Mouse (Mus musculus): Measurements from ENCODE around the gene Kctd18. TPM values are rescaled to one million over a fixed set of nuclear protein-coding genes. Genes with fewer than 3 reads are reported as not detected.

The Kctd18 gene
- polyA plus RNA-seq, 1 experiment from 2014 or later = 27.6 TPM

GRCm38 (mm10) chr1:57941095-57941494 is 77.7 kb downstream of the Kctd18 start:
- ATAC-seq (ENCODE audit: low FRiP score) = peak; percentile 29; the same call in 1 of the 2 replicates
- H3K27ac ChIP-seq = no peak overlapping the region
- no peak overlapping the region for H3K4me2 ChIP-seq (replicated peaks)
- H3K36me3 ChIP-seq = peaks cover 12% of the 10 kb centered on the region
- 67% methylated on average over 7 of the region's 7 CpGs for whole genome bisulfite sequencing
- peaks cover 17% of the 10 kb centered on the region for H3K4me1 ChIP-seq
- no peaks in the 10 kb centered on the region for H3K27me3 ChIP-seq
- no peak overlapping the region for H3K4me3 ChIP-seq
- no peak overlapping the region for H3K9ac ChIP-seq
- H3K9me3 ChIP-seq (replicated peaks) = no peaks in the 10 kb centered on the region

DNA sequence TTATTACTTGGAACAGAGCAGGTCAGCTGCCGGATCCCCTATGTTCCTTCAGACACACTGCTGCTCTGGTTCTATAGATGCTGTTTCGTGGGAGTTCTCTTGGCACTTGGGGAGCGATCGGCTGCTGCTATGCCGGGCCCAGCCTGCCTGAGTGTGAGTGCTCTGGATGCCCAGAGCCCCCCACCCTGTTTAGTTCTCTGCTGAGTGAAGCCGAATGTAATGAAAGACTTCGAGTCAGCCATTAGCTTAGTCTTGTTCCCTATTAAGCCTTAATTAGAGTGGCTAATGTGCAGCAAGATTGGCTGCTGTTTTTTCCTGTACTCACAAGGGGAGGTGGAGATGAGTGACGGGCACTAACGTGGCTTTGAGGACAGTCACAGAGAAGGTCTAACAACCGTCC is 78.1 kb downstream of the Kctd18 start:
- H3K27ac ChIP-seq = no peak overlapping the region
- WGBS = 56% methylated on average over 10 of the region's 10 CpGs
- peaks cover 10% of the 10 kb centered on the region; the same call in 1 of the 2 replicates for H3K36me3 ChIP-seq
- no peak overlapping the region for H3K4me2 ChIP-seq (replicated peaks)
- no peaks in the 10 kb centered on the region for H3K9me3 ChIP-seq (replicated peaks)
- no peak overlapping the region for H3K9ac ChIP-seq
- ATAC-seq (ENCODE audit: low FRiP score) = 0 out of 2 replicates have a peak, but pooled peaks have one; percentile 21
- H3K4me3 ChIP-seq = no peak overlapping the region
- peaks cover 17% of the 10 kb centered on the region for H3K4me1 ChIP-seq
- H3K27me3 ChIP-seq = no peaks in the 10 kb centered on the region

GRCm38 (mm10) chr1:57934287-57934686 is 84.5 kb downstream of the Kctd18 start:
- no peaks in the 10 kb centered on the region for H3K4me1 ChIP-seq
- no peaks in the 10 kb centered on the region for H3K27me3 ChIP-seq
- no peak overlapping the region for H3K4me3 ChIP-seq
- ATAC-seq (ENCODE audit: low FRiP score) = no peak
- no peak overlapping the region for H3K9ac ChIP-seq
- WGBS = 63% methylated on average over 1 of the region's 1 CpGs
- H3K36me3 ChIP-seq = no peaks in the 10 kb centered on the region
- no peak overlapping the region for H3K27ac ChIP-seq
- no peaks in the 10 kb centered on the region for H3K9me3 ChIP-seq (replicated peaks)
- no peak overlapping the region for H3K4me2 ChIP-seq (replicated peaks)

GRCm38 (mm10) chr1:57918567-57918966 is 100.2 kb downstream of the Kctd18 start:
- no peak overlapping the region for H3K27ac ChIP-seq
- H3K36me3 ChIP-seq = peaks cover 3% of the 10 kb centered on the region; the same call in 1 of the 2 replicates
- 89% methylated on average over 4 of the region's 4 CpGs for WGBS
- H3K4me1 ChIP-seq = no peaks in the 10 kb centered on the region
- no peak overlapping the region for H3K4me2 ChIP-seq (replicated peaks)
- no peaks in the 10 kb centered on the region for H3K9me3 ChIP-seq (replicated peaks)
- H3K9ac ChIP-seq = no peak overlapping the region
- no peak overlapping the region for H3K4me3 ChIP-seq
- no peaks in the 10 kb centered on the region for H3K27me3 ChIP-seq
- no peak for ATAC-seq (ENCODE audit: low FRiP score)

GRCm38 (mm10) chr1:57917342-57917741 is 101.4 kb downstream of the Kctd18 start:
- Histone ChIP-seq H3K27ac (no peak overlapping the region), H3K4me3 (no peak overlapping the region), H3K9me3 (replicated peaks) (no peaks in the 10 kb centered on the region), H3K4me1 (no peaks in the 10 kb centered on the region), H3K27me3 (no peaks in the 10 kb centered on the region), H3K36me3 (peaks cover 3% of the 10 kb centered on the region; the same call in 1 of the 2 replicates), H3K4me2 (replicated peaks) (no peak overlapping the region), H3K9ac (no peak overlapping the region)
- 89% methylated on average over 5 of the region's 5 CpGs for WGBS
- no peak for ATAC-seq (ENCODE audit: low FRiP score)

DNA sequence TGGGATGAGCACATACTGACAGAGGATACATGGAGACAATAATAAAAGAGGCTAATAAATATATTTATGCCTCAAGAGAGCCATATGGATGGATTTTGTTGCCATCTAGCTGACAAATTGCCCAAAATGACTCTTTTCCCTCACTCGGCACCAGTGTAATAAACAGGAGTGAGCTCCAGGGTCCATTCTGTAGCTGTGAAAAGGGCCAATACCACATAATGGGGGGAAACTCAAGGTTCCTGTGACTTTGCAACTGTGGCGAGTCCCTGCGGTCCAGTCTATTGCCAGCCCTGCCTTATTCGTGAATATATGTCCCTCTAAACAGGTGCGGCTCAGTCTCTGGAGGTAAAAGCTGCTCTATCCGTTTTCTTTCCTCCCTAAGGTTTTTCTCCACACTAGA is 107.2 kb downstream of the Kctd18 start:
- Histone ChIP-seq H3K4me1 (no peaks in the 10 kb centered on the region), H3K9me3 (replicated peaks) (no peaks in the 10 kb centered on the region), H3K36me3 (0 out of 2 replicates have a peak, but pooled peaks cover 5% of the 10 kb centered on the region), H3K27me3 (no peaks in the 10 kb centered on the region), H3K27ac (no peak overlapping the region), H3K4me2 (replicated peaks) (no peak overlapping the region), H3K4me3 (no peak overlapping the region), H3K9ac (no peak overlapping the region)
- 86% methylated on average over 6 of the region's 6 CpGs for WGBS
- ATAC-seq (ENCODE audit: low FRiP score) = no peak

- H3K27ac ChIP-seq = no peak overlapping the region
- H3K9ac ChIP-seq = no peak overlapping the region
- no peak for ATAC-seq (ENCODE audit: low FRiP score)
- H3K4me3 ChIP-seq = no peak overlapping the region
- H3K9me3 ChIP-seq (replicated peaks) = no peaks in the 10 kb centered on the region
- H3K4me1 ChIP-seq = no peaks in the 10 kb centered on the region
- peaks cover 17% of the 10 kb centered on the region; the same call in 1 of the 2 replicates for H3K36me3 ChIP-seq
- no peaks in the 10 kb centered on the region for H3K27me3 ChIP-seq
- H3K4me2 ChIP-seq (replicated peaks) = no peak overlapping the region
These were observed 112.4 kb downstream of the Kctd18 start for GRCm38 (mm10) chr1:57906312-57906711.

- 80% methylated on average over 3 of the region's 3 CpGs for whole genome bisulfite sequencing
- Histone ChIP-seq H3K27ac (no peak overlapping the region), H3K36me3 (peaks cover 17% of the 10 kb centered on the region; the same call in 1 of the 2 replicates), H3K4me3 (no peak overlapping the region), H3K27me3 (no peaks in the 10 kb centered on the region), H3K9ac (no peak overlapping the region), H3K4me2 (replicated peaks) (no peak overlapping the region), H3K9me3 (replicated peaks) (no peaks in the 10 kb centered on the region), H3K4me1 (no peaks in the 10 kb centered on the region)
- ATAC-seq (ENCODE audit: low FRiP score) = no peak
These were observed 112.8 kb downstream of the Kctd18 start for GRCm38 (mm10) chr1:57905912-57906311.

Other genes starting within 250 kb of the Kctd18 start
- 82.6 and 87.8 TPM in 2 replicates for gene Spats2l, start 244.8 kb downstream of the Kctd18 start, polyA plus RNA-seq (2016; fragmentation: Nextera tagmentation; extraction: Ambion mirVana)
- gene Sgo2a, start 23.0 kb downstream of the Kctd18 start, polyA plus RNA-seq (2016; fragmentation: Nextera tagmentation; extraction: Ambion mirVana) = 17.3 and 18.0 TPM in 2 replicates
- gene Aox1, start 11.0 kb upstream of the Kctd18 start, polyA plus RNA-seq (2016; fragmentation: Nextera tagmentation; extraction: Ambion mirVana) = 0.17 and 0.34 TPM in 2 replicates
- gene Aox3, start 94.2 kb upstream of the Kctd18 start, polyA plus RNA-seq (2016; fragmentation: Nextera tagmentation; extraction: Ambion mirVana) = not detected in 2 replicates
- 0.04 TPM in 1 of 2 replicates, not detected in the other for gene Aox4, start 191.4 kb upstream of the Kctd18 start, polyA plus RNA-seq (2016; fragmentation: Nextera tagmentation; extraction: Ambion mirVana)